Mouse (Mus musculus): ENCODE measurements around the gene Ankrd17. TPM values are rescaled to one million over a fixed set of nuclear protein-coding genes. Genes with fewer than 3 reads are reported as not detected.

The Ankrd17 gene
- total and polyA plus RNA-seq, 3 experiments = 21.8 to 70.4 (median 64.5) TPM

- Histone ChIP-seq H3K27ac (no peak overlapping the region), H3K27me3 (ENCODE audit: control insufficient read depth, insufficient read depth, low read length) (no peaks in the 10 kb centered on the region; the same call in 1 of the 2 replicates), H3K9ac (ENCODE audit: low read depth, low read length) (no peak overlapping the region), H3K79me2 (replicated peaks; ENCODE audit: control insufficient read depth, insufficient read depth, low read length) (no peaks in the 10 kb centered on the region), H3K4me1 (ENCODE audit: control insufficient read depth, insufficient read depth, low read length) (no peaks in the 10 kb centered on the region), H3K4me3 (no peak overlapping the region), H3K36me3 (ENCODE audit: control insufficient read depth, insufficient read depth, low read length) (no peaks in the 10 kb centered on the region)
- intact Hi-C loops (cut with DNase I) = loop anchor here (2.0 to 10.0 kb wide), 3 partner anchors 298 to 452 kb away; no protein-coding TSS in a partner anchor
- DNase-seq = no peak
- TF ChIP-seq EP300 (IDR thresholded peaks at IDR 0.05; ENCODE audit: insufficient read depth, low read depth, low read length) (no peak), CTCF (IDR thresholded peaks at IDR 0.05) (peak; percentile 92)
- WGBS = 13% methylated on average over 5 of the region's 5 CpGs
These were observed 163.2 kb downstream of the Ankrd17 start for GRCm38 (mm10) chr5:90203168-90203567.

GRCm38 (mm10) chr5:90202447-90203117 is 163.8 kb downstream of the Ankrd17 start:
- no peak overlapping the region for H3K4me3 ChIP-seq
- no peak for DNase-seq
- H3K9ac ChIP-seq (ENCODE audit: low read depth, low read length) = no peak overlapping the region
- TF ChIP-seq CTCF (IDR thresholded peaks at IDR 0.05) = no peak
- TF ChIP-seq EP300 (IDR thresholded peaks at IDR 0.05; ENCODE audit: insufficient read depth, low read depth, low read length) = no peak
- no peak for TF ChIP-seq POLR2A (IDR thresholded peaks at IDR 0.05; ENCODE audit: insufficient read depth, low read depth, low read length)
- H3K79me2 ChIP-seq (replicated peaks; ENCODE audit: control insufficient read depth, insufficient read depth, low read length) = no peaks in the 10 kb centered on the region
- no peaks in the 10 kb centered on the region; the same call in 1 of the 2 replicates for H3K27me3 ChIP-seq (ENCODE audit: control insufficient read depth, insufficient read depth, low read length)
- intact Hi-C loops (cut with DNase I) = loop anchor here (2.0 to 10.0 kb wide), 3 partner anchors 298 to 452 kb away; no protein-coding TSS in a partner anchor
- 77% methylated on average over 9 of the region's 9 CpGs for WGBS
- no peaks in the 10 kb centered on the region for H3K4me1 ChIP-seq (ENCODE audit: control insufficient read depth, insufficient read depth, low read length)
- no peaks in the 10 kb centered on the region for H3K36me3 ChIP-seq (ENCODE audit: control insufficient read depth, insufficient read depth, low read length)
- no peak overlapping the region for H3K27ac ChIP-seq

- DNase-seq = no peak
- intact Hi-C loops (cut with DNase I) = loop anchor here (10.0 kb wide), 2 partner anchors 95 to 455 kb away; no protein-coding TSS in a partner anchor
- no peaks in the 10 kb centered on the region for H3K79me2 ChIP-seq (replicated peaks; ENCODE audit: control insufficient read depth, insufficient read depth, low read length)
- H3K4me3 ChIP-seq = no peak overlapping the region
- H3K27ac ChIP-seq = no peak overlapping the region
- H3K36me3 ChIP-seq (ENCODE audit: control insufficient read depth, insufficient read depth, low read length) = no peaks in the 10 kb centered on the region
- H3K4me1 ChIP-seq (ENCODE audit: control insufficient read depth, insufficient read depth, low read length) = no peaks in the 10 kb centered on the region
- WGBS = 53% methylated on average over 16 of the region's 16 CpGs
- no peak overlapping the region for H3K9ac ChIP-seq (ENCODE audit: low read depth, low read length)
- no peak for TF ChIP-seq CTCF (IDR thresholded peaks at IDR 0.05)
- no peak for TF ChIP-seq POLR2A (IDR thresholded peaks at IDR 0.05; ENCODE audit: insufficient read depth, low read depth, low read length)
- TF ChIP-seq EP300 (IDR thresholded peaks at IDR 0.05; ENCODE audit: insufficient read depth, low read depth, low read length) = no peak
- H3K27me3 ChIP-seq (ENCODE audit: control insufficient read depth, insufficient read depth, low read length) = no peaks in the 10 kb centered on the region; the same call in 1 of the 2 replicates
These were observed 166.3 kb downstream of the Ankrd17 start for GRCm38 (mm10) chr5:90199922-90200632.

GRCm38 (mm10) chr5:90194831-90195230 is 171.5 kb downstream of the Ankrd17 start:
- 16% methylated on average over 6 of the region's 6 CpGs for WGBS
- peak; percentile 37 to 58 for DNase-seq

GRCm38 (mm10) chr5:90182782-90183181 is 183.6 kb downstream of the Ankrd17 start:
- Histone ChIP-seq H3K4me3 (no peak overlapping the region), H3K36me3 (ENCODE audit: control insufficient read depth, insufficient read depth, low read length) (no peaks in the 10 kb centered on the region), H3K27ac (no peak overlapping the region), H3K27me3 (ENCODE audit: control insufficient read depth, insufficient read depth, low read length) (no peaks in the 10 kb centered on the region), H3K79me2 (replicated peaks; ENCODE audit: control insufficient read depth, insufficient read depth, low read length) (no peaks in the 10 kb centered on the region), H3K4me1 (ENCODE audit: control insufficient read depth, insufficient read depth, low read length) (no peaks in the 10 kb centered on the region), H3K9ac (ENCODE audit: low read depth, low read length) (no peak overlapping the region)
- intact Hi-C loops (cut with DNase I) = no loop called here
- WGBS = 72% methylated on average over 5 of the region's 5 CpGs
- TF ChIP-seq EP300 (IDR thresholded peaks at IDR 0.05; ENCODE audit: insufficient read depth, low read depth, low read length) = no peak
- no peak for TF ChIP-seq POLR2A (IDR thresholded peaks at IDR 0.05; ENCODE audit: insufficient read depth, low read depth, low read length)
- TF ChIP-seq CTCF (IDR thresholded peaks at IDR 0.05) = no peak
- DNase-seq = no peak

More at GRCm38 (mm10) chr5:90194831-90195230, 171.5 kb downstream of the Ankrd17 start:
- Histone ChIP-seq H3K4me1 (ENCODE audit: control insufficient read depth, insufficient read depth, low read length) (no peaks in the 10 kb centered on the region), H3K36me3 (ENCODE audit: control insufficient read depth, insufficient read depth, low read length) (no peaks in the 10 kb centered on the region), H3K27me3 (ENCODE audit: control insufficient read depth, insufficient read depth, low read length) (no peaks in the 10 kb centered on the region), H3K27ac (no peak overlapping the region), H3K4me3 (no peak overlapping the region), H3K79me2 (replicated peaks; ENCODE audit: control insufficient read depth, insufficient read depth, low read length) (no peaks in the 10 kb centered on the region), H3K9ac (ENCODE audit: low read depth, low read length) (no peak overlapping the region)
- intact Hi-C loops (cut with DNase I) = loop anchor here (1.0 to 10.0 kb wide), 3 partner anchors 90 to 358 kb away; no protein-coding TSS in a partner anchor
- TF ChIP-seq POLR2A (IDR thresholded peaks at IDR 0.05; ENCODE audit: insufficient read depth, low read depth, low read length) (no peak), EP300 (IDR thresholded peaks at IDR 0.05; ENCODE audit: insufficient read depth, low read depth, low read length) (0 out of 2 replicates have a peak, but pooled peaks have one; percentile 52), CTCF (IDR thresholded peaks at IDR 0.05) (peak; percentile 78)
